Mouse (Mus musculus) neural tube, embryonic 10.5 days (tissue): Measurements from ENCODE around the gene P2ry14.
"Not testable (repeated sequence)": the region's sequence is repeated elsewhere in the genome, so short reads cannot be mapped to it uniquely, and the experiment has no call there.

ENCODE experiments used
- DNase-seq: peaks from one replicate; pipeline ENCODE4 v3.0.0-alpha.2; 2017; ENCODE audit warnings: low spot score; ENCODE audit errors: extremely low spot score

P2ry14 gene

DNA sequence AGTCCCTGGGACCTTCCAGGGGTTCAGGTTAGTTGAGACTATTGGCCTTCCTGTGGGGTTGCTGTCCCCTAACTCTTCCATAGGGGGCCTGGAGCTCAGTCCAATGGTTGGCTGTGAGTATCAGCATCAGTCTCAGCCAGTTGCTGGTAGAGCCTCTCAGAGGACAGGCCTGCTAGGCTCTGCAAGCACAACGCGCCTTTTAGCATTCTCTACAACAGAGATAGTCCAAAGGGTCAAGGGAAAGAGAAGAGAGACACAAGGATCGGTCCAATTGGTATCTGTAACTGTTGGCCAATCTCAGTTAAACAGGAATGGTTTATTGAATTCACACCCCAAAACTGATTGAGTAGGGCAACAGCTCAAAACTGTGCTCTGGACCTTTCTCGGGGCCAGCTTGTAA, 46.0 kb downstream of the P2ry14 start:
- no peak for DNase-seq

GRCm38 (mm10) chr3:59104462-59104861, 49.0 kb downstream of the P2ry14 start:
- DNase-seq, result no peak

DNA sequence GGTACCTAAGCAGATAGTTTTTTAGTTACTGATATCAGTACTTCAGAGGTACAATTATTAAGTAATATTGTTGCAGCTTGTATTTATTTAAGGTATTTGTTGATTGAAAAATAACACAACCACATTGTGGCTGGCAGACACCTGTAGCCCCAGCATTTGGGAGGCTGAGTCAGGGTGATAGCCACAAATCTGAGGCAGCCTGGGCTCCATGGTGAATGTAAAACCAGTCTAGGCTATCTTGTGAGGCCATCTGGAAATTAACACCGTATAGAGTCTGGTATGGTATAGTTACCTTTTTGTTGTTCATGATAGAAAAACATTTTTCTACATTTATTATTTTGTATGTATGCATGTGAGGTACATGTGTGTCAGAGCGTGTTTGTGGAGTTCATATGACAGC, 51.3 kb downstream of the P2ry14 start:
- no peak for DNase-seq

DNA sequence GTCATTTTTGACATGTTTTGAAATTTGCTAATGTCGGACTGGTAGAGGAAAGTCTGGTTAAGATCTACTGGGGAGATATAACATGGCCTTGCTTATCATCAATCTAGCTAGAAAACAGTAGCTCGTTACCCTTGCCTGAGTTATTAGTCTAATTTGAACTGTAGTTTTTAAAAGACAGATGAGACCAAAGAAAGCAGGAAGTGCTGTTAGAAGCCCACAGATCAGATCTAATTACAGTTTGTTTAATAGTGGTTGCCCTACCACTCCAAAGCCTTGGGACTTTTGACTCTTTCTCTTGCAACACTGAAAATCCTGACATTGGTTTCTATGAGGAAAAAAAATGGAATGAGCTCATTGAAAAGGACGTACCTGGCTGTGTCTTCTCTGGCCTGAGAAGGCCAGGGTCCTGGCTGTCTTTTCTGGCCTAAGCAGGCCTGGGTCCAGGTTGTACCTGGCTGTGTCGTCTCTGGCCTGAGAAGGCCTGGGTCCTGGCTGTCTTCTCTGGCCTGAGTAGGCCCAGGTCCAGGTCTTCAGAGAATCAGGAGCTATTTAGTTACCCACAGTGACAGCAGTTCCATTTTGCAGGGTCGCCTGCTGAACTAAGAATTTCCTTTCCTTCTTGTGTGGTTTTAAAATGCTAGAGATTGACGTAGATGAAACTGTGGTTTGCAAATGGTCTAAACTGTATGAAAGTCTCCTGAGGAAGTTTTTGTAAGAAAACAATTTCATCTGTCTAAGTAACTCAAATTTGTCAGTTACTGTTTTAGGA, 52.0 kb downstream of the P2ry14 start, which contains the start of gene Gpr171:
Gene Gpr171, minus strand, starts transcription at position 604 of the 769 bp plus-strand sequence.
- DNase-seq, result no peak

DNA sequence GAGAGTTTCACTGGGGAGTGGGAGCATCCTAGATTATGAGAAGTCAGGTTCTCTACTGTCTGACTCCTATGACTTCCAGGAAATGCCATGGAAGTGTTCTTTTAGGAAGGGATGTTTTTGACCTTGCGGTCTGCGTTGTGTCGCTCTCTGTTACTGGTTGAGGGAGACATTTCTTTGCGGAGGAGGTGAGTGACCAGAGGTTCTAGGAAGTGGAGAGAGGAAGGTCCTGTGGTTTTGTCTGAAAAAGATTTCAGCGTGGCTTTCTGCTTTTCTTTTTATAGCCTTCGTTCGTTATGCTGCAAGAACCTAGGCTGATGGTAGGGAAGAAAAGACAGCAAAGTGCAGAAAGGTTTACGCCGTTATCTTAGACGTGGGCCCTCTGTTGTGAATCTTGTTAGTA, 54.9 kb downstream of the P2ry14 start:
- DNase-seq, result no peak

- DNase-seq, result no peak
Observed at GRCm38 (mm10) chr3:59097421-59097820, 56.0 kb downstream of the P2ry14 start.

GRCm38 (mm10) chr3:59092702-59093101, 60.7 kb downstream of the P2ry14 start:
- DNase-seq, result no peak

- DNase-seq, result no peak
Observed at GRCm38 (mm10) chr3:59080919-59081318, 72.5 kb downstream of the P2ry14 start.

DNA sequence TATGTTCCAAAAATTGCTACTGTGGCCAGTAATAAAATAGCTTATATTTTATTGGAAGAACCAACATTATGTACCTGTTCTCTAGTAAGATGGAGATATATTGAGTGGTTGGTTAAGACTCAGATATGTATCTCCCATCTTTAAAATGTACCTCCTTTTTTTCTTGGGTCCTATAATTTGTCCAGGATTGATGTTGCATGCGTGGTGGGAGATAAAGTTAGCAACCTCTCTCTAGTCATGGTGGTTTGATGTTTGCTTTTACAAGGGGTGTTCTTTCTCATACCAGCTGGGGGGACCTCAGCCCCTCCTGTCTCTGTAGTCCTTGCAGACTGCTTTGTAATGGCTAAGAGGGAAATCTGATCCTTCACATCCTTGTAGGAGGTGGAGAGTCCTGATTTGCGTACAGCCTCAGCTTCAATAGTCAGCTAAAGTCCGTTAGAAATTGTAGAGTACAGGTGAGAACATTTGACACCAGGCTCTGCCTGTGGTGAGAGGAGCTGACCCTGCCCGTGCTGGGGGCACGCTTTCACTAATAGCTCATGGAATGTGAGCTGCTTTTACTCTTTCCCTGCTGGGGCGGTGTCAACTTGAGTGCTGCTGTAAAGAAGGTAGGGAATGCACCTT, 73.0 kb downstream of the P2ry14 start:
- no peak for DNase-seq

GRCm38 (mm10) chr3:59079327-59079726, 74.1 kb downstream of the P2ry14 start:
- DNase-seq, result peak; percentile 46

DNA sequence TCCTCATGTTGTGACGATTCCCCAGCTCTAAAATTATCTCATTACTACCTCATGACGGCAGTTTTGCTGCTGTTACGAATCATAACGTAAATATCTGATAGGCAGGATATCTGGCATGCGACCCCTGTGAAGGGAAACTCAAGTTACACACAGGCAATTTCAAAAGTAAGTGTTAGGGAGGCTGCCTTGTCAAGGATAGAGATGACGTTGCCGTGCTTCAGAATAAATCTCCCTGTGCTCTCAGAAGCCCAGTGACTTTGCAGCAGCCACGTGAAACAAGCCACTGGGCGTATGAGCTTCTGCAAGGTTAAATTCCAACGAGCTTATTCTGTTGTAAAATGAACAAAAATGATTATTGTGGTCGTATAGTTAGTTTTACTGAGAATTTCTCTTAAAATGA, 74.8 kb downstream of the P2ry14 start:
- DNase-seq, result no peak

GRCm38 (mm10) chr3:59077278-59077677, 76.1 kb downstream of the P2ry14 start:
- DNase-seq, result no peak

GRCm38 (mm10) chr3:59069071-59069470, 84.3 kb downstream of the P2ry14 start:
- not testable (repeated sequence) for DNase-seq

DNA sequence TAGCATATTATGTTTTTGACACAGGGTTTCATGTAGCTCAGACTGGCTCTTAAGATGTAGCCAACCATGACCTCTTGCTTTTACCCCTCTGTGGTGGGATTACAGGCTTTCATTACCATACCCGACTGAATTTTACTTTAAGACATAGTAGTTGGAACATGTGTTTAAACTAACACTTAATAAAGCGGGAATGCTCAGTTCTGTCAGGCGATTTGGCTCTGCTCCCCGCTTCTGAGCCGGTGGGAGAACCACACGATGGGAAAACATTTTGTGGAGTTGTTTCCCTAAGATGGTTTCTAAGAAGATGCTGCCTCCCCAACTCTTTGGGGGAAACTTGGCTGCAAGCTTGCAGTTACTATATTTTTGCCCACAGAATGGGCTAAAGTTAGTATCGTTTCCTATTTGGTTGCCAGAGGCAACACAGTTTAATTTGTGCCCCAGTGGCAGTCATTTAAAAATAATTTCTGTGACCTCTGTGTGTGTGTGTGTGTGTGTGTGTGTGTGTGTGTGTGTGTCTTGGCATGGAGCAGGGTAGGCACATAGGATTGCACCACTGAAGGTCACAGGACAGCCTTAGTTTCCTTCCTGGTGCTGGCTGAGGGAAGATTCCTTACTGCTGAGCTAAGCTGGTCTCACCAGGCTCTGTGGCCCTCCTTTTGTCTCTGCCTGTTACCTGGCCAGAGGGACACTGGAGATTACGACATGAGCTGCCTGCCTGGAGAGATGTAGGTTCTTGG, 86.7 kb downstream of the P2ry14 start:
- no peak for DNase-seq

DNA sequence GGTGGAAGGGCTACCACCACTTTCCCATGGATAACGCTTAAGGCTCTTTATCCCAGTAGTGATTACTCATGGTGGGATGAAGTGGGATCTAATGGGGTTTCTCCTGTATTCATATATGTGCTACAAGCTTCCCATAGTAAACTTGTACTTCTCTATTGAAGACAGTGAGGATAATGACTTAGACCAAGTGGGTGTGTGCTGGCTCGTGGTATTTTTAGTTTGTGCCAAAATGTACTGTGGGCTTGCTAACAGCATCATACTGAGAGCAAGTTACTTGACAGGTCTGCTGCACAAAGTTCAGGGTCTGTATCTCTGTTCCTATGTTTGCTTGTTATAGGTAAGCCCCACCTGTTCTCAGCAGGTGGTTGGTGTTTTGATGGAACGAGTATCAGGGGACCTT, 87.5 kb downstream of the P2ry14 start:
- DNase-seq, result no peak
